Mouse (Mus musculus): Measurements from ENCODE around the gene Cblc. TPM values are rescaled to one million over a fixed set of nuclear protein-coding genes. Genes with fewer than 3 reads are reported as not detected.

Gene Cblc
- polyA plus RNA-seq, 1 experiment = 17.1 TPM

DNA sequence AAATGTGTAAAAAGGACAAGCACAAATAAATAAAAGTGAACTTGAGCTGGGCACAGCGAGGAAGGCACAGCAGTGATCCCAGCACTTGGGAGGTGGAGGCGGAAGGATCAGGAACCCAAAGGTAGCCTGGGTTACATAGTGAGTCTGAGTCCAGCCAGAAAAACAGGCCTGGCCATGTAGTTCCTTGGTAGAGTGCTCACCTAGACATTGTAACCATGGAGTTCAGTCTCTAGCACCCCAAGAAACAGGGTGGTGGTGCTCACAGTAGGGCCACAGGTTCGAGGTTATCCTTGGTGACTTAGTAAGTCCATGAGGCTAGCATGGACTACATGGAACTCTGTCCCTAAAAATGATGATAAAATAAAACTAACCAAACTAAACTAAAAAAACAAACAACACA, 44.3 kb upstream of the Cblc start:
- Histone ChIP-seq H3K27ac (ENCODE audit: insufficient read depth, low read length) (no peak overlapping the region), H3K9ac (ENCODE audit: low read depth, poor library complexity, severe bottlenecking) (no peak overlapping the region), H3K4me1 (ENCODE audit: control insufficient read depth, insufficient read depth, low read length) (no peaks in the 10 kb centered on the region), H3K36me3 (ENCODE audit: control insufficient read depth, insufficient read depth, low read length, poor library complexity, severe bottlenecking) (no peaks in the 10 kb centered on the region), H3K27me3 (ENCODE audit: control insufficient read depth, insufficient read depth, low read length, poor library complexity, severe bottlenecking) (no peaks in the 10 kb centered on the region), H3K9me3 (replicated peaks; ENCODE audit: control insufficient read depth, insufficient read depth, low read length, poor library complexity, severe bottlenecking) (no peaks in the 10 kb centered on the region), H3K4me3 (ENCODE audit: low read depth, low read length) (no peak overlapping the region)
- TF ChIP-seq CTCF (IDR thresholded peaks at IDR 0.05; ENCODE audit: low read depth, low read length) = no peak
- no peak for TF ChIP-seq EP300 (IDR thresholded peaks at IDR 0.05; ENCODE audit: insufficient read depth, low read depth, low read length)
- no peak for TF ChIP-seq POLR2A (IDR thresholded peaks at IDR 0.05; ENCODE audit: insufficient read depth, low read length)

DNA sequence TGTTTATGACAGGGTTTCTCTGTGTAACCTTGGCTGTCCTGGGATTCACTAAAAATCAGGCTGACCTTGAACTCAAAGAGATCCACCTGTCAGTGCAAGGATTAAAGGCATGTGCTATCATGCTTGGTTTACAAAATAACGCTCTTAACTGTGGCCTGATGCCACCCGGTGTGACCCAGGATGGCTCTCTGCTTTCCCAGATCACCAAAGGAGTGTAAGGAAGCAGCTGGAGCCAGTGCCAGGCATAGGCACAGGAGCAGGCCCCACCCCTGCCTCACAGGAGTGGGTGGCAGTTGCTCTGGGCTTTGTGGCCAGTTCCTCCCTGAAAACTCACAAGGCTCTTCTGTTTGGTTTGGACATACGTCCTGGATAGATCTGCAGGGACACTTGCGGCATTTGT, 43.8 kb upstream of the Cblc start:
- H3K4me1 ChIP-seq (ENCODE audit: control insufficient read depth, insufficient read depth, low read length) = no peaks in the 10 kb centered on the region
- H3K4me3 ChIP-seq (ENCODE audit: low read depth, low read length) = no peak overlapping the region
- no peak overlapping the region for H3K27ac ChIP-seq (ENCODE audit: insufficient read depth, low read length)
- no peak overlapping the region for H3K9ac ChIP-seq (ENCODE audit: low read depth, poor library complexity, severe bottlenecking)
- no peaks in the 10 kb centered on the region for H3K36me3 ChIP-seq (ENCODE audit: control insufficient read depth, insufficient read depth, low read length, poor library complexity, severe bottlenecking)
- H3K9me3 ChIP-seq (replicated peaks; ENCODE audit: control insufficient read depth, insufficient read depth, low read length, poor library complexity, severe bottlenecking) = no peaks in the 10 kb centered on the region
- TF ChIP-seq CTCF (IDR thresholded peaks at IDR 0.05; ENCODE audit: low read depth, low read length) (no peak), EP300 (IDR thresholded peaks at IDR 0.05; ENCODE audit: insufficient read depth, low read depth, low read length) (no peak), POLR2A (IDR thresholded peaks at IDR 0.05; ENCODE audit: insufficient read depth, low read length) (no peak)
- H3K27me3 ChIP-seq (ENCODE audit: control insufficient read depth, insufficient read depth, low read length, poor library complexity, severe bottlenecking) = no peaks in the 10 kb centered on the region

DNA sequence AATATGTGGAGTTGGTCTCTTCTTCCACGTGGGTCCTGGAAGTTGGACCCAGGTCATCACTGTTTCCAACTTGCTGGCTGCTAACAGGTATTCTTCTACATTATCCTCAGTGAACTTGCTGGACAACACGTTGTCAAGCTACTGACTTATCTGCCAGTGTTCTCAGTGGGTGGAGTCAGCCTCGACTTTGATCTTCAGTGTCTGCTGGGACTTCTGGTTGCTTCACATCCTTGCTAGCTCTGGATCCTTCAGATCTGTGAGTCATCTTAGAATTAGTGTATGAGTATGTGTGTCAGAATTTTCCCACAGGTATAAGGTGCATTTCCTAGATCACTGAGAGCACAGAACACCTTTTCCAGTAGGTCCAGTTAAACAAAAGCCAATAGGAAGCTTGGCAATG, 40.2 kb upstream of the Cblc start:
- TF ChIP-seq CTCF (IDR thresholded peaks at IDR 0.05; ENCODE audit: low read depth, low read length) (no peak), EP300 (IDR thresholded peaks at IDR 0.05; ENCODE audit: insufficient read depth, low read depth, low read length) (no peak), POLR2A (IDR thresholded peaks at IDR 0.05; ENCODE audit: insufficient read depth, low read length) (no peak)
- no peak overlapping the region for H3K9ac ChIP-seq (ENCODE audit: low read depth, poor library complexity, severe bottlenecking)
- no peaks in the 10 kb centered on the region for H3K9me3 ChIP-seq (replicated peaks; ENCODE audit: control insufficient read depth, insufficient read depth, low read length, poor library complexity, severe bottlenecking)
- no peaks in the 10 kb centered on the region for H3K36me3 ChIP-seq (ENCODE audit: control insufficient read depth, insufficient read depth, low read length, poor library complexity, severe bottlenecking)
- no peak overlapping the region for H3K4me3 ChIP-seq (ENCODE audit: low read depth, low read length)
- no peaks in the 10 kb centered on the region for H3K4me1 ChIP-seq (ENCODE audit: control insufficient read depth, insufficient read depth, low read length)
- no peaks in the 10 kb centered on the region for H3K27me3 ChIP-seq (ENCODE audit: control insufficient read depth, insufficient read depth, low read length, poor library complexity, severe bottlenecking)
- H3K27ac ChIP-seq (ENCODE audit: insufficient read depth, low read length) = no peak overlapping the region

DNA sequence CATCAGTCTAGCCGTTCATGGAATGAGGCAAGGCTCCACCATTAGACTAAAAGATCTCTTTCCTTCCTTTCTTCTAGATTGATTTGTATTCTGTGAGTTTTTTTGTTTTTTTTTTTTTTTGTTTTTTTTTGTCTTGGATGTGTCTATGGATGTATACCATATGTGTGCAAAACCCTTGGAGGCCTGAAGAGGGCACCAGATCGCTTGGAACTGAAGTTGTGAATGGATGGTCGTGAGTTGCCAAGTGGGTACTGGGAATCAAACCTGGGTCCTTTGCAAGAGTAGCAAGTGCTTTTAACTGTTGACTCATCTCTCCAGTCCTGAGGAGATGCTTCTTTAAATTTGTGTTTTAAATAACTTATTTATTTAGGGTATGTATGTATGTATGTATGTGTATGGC, 37.4 kb upstream of the Cblc start:
- no peak overlapping the region for H3K27ac ChIP-seq (ENCODE audit: insufficient read depth, low read length)
- H3K9me3 ChIP-seq (replicated peaks; ENCODE audit: control insufficient read depth, insufficient read depth, low read length, poor library complexity, severe bottlenecking) = no peaks in the 10 kb centered on the region
- no peaks in the 10 kb centered on the region for H3K27me3 ChIP-seq (ENCODE audit: control insufficient read depth, insufficient read depth, low read length, poor library complexity, severe bottlenecking)
- H3K36me3 ChIP-seq (ENCODE audit: control insufficient read depth, insufficient read depth, low read length, poor library complexity, severe bottlenecking) = no peaks in the 10 kb centered on the region
- H3K9ac ChIP-seq (ENCODE audit: low read depth, poor library complexity, severe bottlenecking) = no peak overlapping the region
- H3K4me1 ChIP-seq (ENCODE audit: control insufficient read depth, insufficient read depth, low read length) = peaks cover 2% of the 10 kb centered on the region
- TF ChIP-seq POLR2A (IDR thresholded peaks at IDR 0.05; ENCODE audit: insufficient read depth, low read length) = no peak
- TF ChIP-seq CTCF (IDR thresholded peaks at IDR 0.05; ENCODE audit: low read depth, low read length) = peak; percentile 9
- no peak overlapping the region for H3K4me3 ChIP-seq (ENCODE audit: low read depth, low read length)

DNA sequence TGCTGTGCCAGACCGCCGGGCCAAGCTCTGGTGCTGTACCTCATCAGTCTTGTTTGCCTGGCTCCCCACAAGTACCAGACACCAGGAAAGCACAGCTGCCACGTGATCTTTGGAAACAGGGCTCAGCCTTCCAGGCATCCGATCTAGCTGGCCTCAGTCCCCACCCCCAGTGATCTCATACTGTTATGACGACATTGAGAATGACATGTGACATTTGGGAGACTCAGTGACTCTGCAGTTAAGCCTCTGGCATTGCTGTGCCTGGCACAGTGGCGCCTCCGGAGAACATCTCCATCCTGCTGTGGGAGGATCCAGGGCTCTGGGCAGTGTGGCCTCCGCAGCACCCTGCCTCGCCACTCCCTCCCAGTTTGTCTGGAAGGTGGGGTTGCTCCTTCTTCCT, 35.2 kb upstream of the Cblc start:
- TF ChIP-seq EP300 (IDR thresholded peaks at IDR 0.05; ENCODE audit: insufficient read depth, low read depth, low read length) = no peak
- no peak for TF ChIP-seq POLR2A (IDR thresholded peaks at IDR 0.05; ENCODE audit: insufficient read depth, low read length)
- TF ChIP-seq CTCF (IDR thresholded peaks at IDR 0.05; ENCODE audit: low read depth, low read length) = no peak
- no peak overlapping the region for H3K27ac ChIP-seq (ENCODE audit: insufficient read depth, low read length)
- no peaks in the 10 kb centered on the region for H3K27me3 ChIP-seq (ENCODE audit: control insufficient read depth, insufficient read depth, low read length, poor library complexity, severe bottlenecking)
- no peak overlapping the region for H3K9ac ChIP-seq (ENCODE audit: low read depth, poor library complexity, severe bottlenecking)
- no peak overlapping the region for H3K4me3 ChIP-seq (ENCODE audit: low read depth, low read length)
- H3K9me3 ChIP-seq (replicated peaks; ENCODE audit: control insufficient read depth, insufficient read depth, low read length, poor library complexity, severe bottlenecking) = no peaks in the 10 kb centered on the region
- peaks cover 3% of the 10 kb centered on the region for H3K4me1 ChIP-seq (ENCODE audit: control insufficient read depth, insufficient read depth, low read length)
- H3K36me3 ChIP-seq (ENCODE audit: control insufficient read depth, insufficient read depth, low read length, poor library complexity, severe bottlenecking) = no peaks in the 10 kb centered on the region

DNA sequence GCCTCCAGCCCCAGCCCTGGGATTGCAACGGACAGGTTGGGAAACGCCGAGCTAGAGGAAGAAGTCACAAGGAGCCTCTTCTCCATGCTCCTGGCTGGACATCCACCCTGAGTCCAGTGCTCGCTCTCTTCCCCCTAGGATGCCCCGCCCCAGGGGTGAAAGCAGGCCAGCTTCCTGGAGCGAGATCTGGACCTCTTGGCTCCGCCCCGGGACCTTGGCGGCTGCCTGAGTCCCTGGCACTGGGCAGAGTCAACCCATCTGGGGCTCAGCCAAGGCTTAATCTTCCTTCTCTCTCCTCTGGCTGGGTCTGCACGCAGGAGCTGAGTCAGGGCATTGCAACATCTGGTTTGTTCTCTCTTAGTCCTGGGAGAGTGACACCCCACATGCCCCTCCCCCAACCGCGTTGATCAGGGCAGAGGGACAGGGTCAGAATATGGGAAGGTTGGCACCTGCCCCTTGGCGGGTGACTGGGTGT, 34.1 kb upstream of the Cblc start:
- H3K9ac ChIP-seq (ENCODE audit: low read depth, poor library complexity, severe bottlenecking) = 0 out of 2 replicates have a peak overlapping the region, but pooled peaks have one; percentile 23

More for the DNA sequence above, 34.1 kb upstream of the Cblc start:
- 0 out of 2 replicates have a peak overlapping the region, but pooled peaks have one; percentile 1 for H3K4me3 ChIP-seq (ENCODE audit: low read depth, low read length)
- H3K27me3 ChIP-seq (ENCODE audit: control insufficient read depth, insufficient read depth, low read length, poor library complexity, severe bottlenecking) = no peaks in the 10 kb centered on the region
- H3K27ac ChIP-seq (ENCODE audit: insufficient read depth, low read length) = peak overlapping the region; percentile 53
- no peaks in the 10 kb centered on the region for H3K9me3 ChIP-seq (replicated peaks; ENCODE audit: control insufficient read depth, insufficient read depth, low read length, poor library complexity, severe bottlenecking)
- H3K36me3 ChIP-seq (ENCODE audit: control insufficient read depth, insufficient read depth, low read length, poor library complexity, severe bottlenecking) = no peaks in the 10 kb centered on the region
- peaks cover 5% of the 10 kb centered on the region for H3K4me1 ChIP-seq (ENCODE audit: control insufficient read depth, insufficient read depth, low read length)
- no peak for TF ChIP-seq CTCF (IDR thresholded peaks at IDR 0.05; ENCODE audit: low read depth, low read length)
- no peak for TF ChIP-seq EP300 (IDR thresholded peaks at IDR 0.05; ENCODE audit: insufficient read depth, low read depth, low read length)
- TF ChIP-seq POLR2A (IDR thresholded peaks at IDR 0.05; ENCODE audit: insufficient read depth, low read length) = no peak

Measured in ES-Bruce4 (cell line).